Mouse (Mus musculus): ENCODE results near the gene Nbeal2. TPM values are rescaled to one million over a fixed set of nuclear protein-coding genes. Genes with fewer than 3 reads are reported as not detected.

Nbeal2 gene
- polyA plus RNA-seq, 1 experiment from 2014 or later, result 1.1 TPM

GRCm38 (mm10) chr9:110624361-110625166 lies 29.4 kb downstream of the Nbeal2 start, which contains the start of gene Nradd:
TSS of gene Nradd (minus strand) at chr9:110624452.
- Histone ChIP-seq H3K36me3 (peaks cover 34% of the 10 kb centered on the region), H3K27ac (peak within 1 kb of the TSS; percentile 90), H3K4me1 (replicated peaks) (peaks cover 21% of the 10 kb centered on the region), H3K4me2 (peak within 1 kb of the TSS; percentile 85), H3K9ac (replicated peaks) (peak within 1 kb of the TSS; percentile 73), H3K27me3 (peaks cover 10% of the 10 kb centered on the region), H3K4me3 (replicated peaks) (peak within 1 kb of the TSS; percentile 54), H3K9me3 (no peaks in the 10 kb centered on the region)
- 1% methylated on average over 41 of the region's 41 CpGs for WGBS
- peak; percentile 85 for ATAC-seq (ENCODE audit: insufficient number of reproducible peaks, insufficient read depth, low FRiP score, low TSS enrichment, low read depth)

GRCm38 (mm10) chr9:110623416-110624195 lies 30.4 kb downstream of the Nbeal2 start:
- H3K36me3 ChIP-seq, result peaks cover 44% of the 10 kb centered on the region
- whole genome bisulfite sequencing, result 36% methylated on average over 8 of the region's 8 CpGs
- peak overlapping the region; percentile 85 for H3K4me2 ChIP-seq
- peak overlapping the region; percentile 56 for H3K9ac ChIP-seq (replicated peaks)
- H3K9me3 ChIP-seq, result no peaks in the 10 kb centered on the region
- peak overlapping the region; percentile 90 for H3K27ac ChIP-seq
- no peak for ATAC-seq (ENCODE audit: insufficient number of reproducible peaks, insufficient read depth, low FRiP score, low TSS enrichment, low read depth)
- H3K27me3 ChIP-seq, result peaks cover 6% of the 10 kb centered on the region
- peaks cover 21% of the 10 kb centered on the region for H3K4me1 ChIP-seq (replicated peaks)
- H3K4me3 ChIP-seq (replicated peaks), result peak overlapping the region; percentile 54

GRCm38 (mm10) chr9:110622621-110623219 lies 31.2 kb downstream of the Nbeal2 start:
- H3K36me3 ChIP-seq, result peaks cover 53% of the 10 kb centered on the region
- no peak overlapping the region for H3K9ac ChIP-seq (replicated peaks)
- H3K4me3 ChIP-seq (replicated peaks), result 0 out of 2 replicates have a peak overlapping the region, but pooled peaks have one; percentile 54
- H3K27me3 ChIP-seq, result peaks cover 4% of the 10 kb centered on the region
- H3K27ac ChIP-seq, result no peak overlapping the region
- WGBS, result 85% methylated on average over 12 of the region's 12 CpGs
- H3K4me1 ChIP-seq (replicated peaks), result peaks cover 21% of the 10 kb centered on the region
- no peaks in the 10 kb centered on the region for H3K9me3 ChIP-seq
- peak overlapping the region; percentile 85; the same call in 1 of the 2 replicates for H3K4me2 ChIP-seq
- ATAC-seq (ENCODE audit: insufficient number of reproducible peaks, insufficient read depth, low FRiP score, low TSS enrichment, low read depth), result no peak

- ATAC-seq (ENCODE audit: insufficient number of reproducible peaks, insufficient read depth, low FRiP score, low TSS enrichment, low read depth), result no peak
- no peak overlapping the region for H3K9ac ChIP-seq (replicated peaks)
- no peak overlapping the region for H3K4me3 ChIP-seq (replicated peaks)
- H3K27ac ChIP-seq, result no peak overlapping the region
- peaks cover 73% of the 10 kb centered on the region for H3K36me3 ChIP-seq
- H3K4me1 ChIP-seq (replicated peaks), result peaks cover 21% of the 10 kb centered on the region
- H3K9me3 ChIP-seq, result no peaks in the 10 kb centered on the region
- H3K27me3 ChIP-seq, result no peaks in the 10 kb centered on the region
- H3K4me2 ChIP-seq, result no peak overlapping the region
- WGBS, result 95% methylated on average over 7 of the region's 7 CpGs
Measured at GRCm38 (mm10) chr9:110620685-110621084, 33.3 kb downstream of the Nbeal2 start.

- H3K4me2 ChIP-seq, result no peak overlapping the region
- no peak overlapping the region for H3K27ac ChIP-seq
- no peaks in the 10 kb centered on the region for H3K27me3 ChIP-seq
- peaks cover 78% of the 10 kb centered on the region for H3K36me3 ChIP-seq
- peaks cover 17% of the 10 kb centered on the region for H3K4me1 ChIP-seq (replicated peaks)
- WGBS, result 91% methylated on average over 7 of the region's 7 CpGs
- no peak overlapping the region for H3K4me3 ChIP-seq (replicated peaks)
- H3K9ac ChIP-seq (replicated peaks), result no peak overlapping the region
- no peak for ATAC-seq (ENCODE audit: insufficient number of reproducible peaks, insufficient read depth, low FRiP score, low TSS enrichment, low read depth)
- no peaks in the 10 kb centered on the region for H3K9me3 ChIP-seq
Measured at GRCm38 (mm10) chr9:110620180-110620579, 33.8 kb downstream of the Nbeal2 start.

GRCm38 (mm10) chr9:110617081-110617480 lies 36.9 kb downstream of the Nbeal2 start:
- H3K36me3 ChIP-seq, result peaks cover 97% of the 10 kb centered on the region

GRCm38 (mm10) chr9:110611471-110611870 lies 42.5 kb downstream of the Nbeal2 start:
- Histone ChIP-seq H3K27me3 (no peaks in the 10 kb centered on the region), H3K4me2 (no peak overlapping the region), H3K27ac (no peak overlapping the region), H3K4me3 (replicated peaks) (no peak overlapping the region), H3K9me3 (no peaks in the 10 kb centered on the region), H3K36me3 (peaks cover 85% of the 10 kb centered on the region), H3K9ac (replicated peaks) (no peak overlapping the region), H3K4me1 (replicated peaks) (no peaks in the 10 kb centered on the region)
- ATAC-seq (ENCODE audit: insufficient number of reproducible peaks, insufficient read depth, low FRiP score, low TSS enrichment, low read depth), result no peak
- WGBS, result 90% methylated on average over 3 of the region's 3 CpGs

More at GRCm38 (mm10) chr9:110617081-110617480, 36.9 kb downstream of the Nbeal2 start:
- ATAC-seq (ENCODE audit: insufficient number of reproducible peaks, insufficient read depth, low FRiP score, low TSS enrichment, low read depth), result no peak
- no peaks in the 10 kb centered on the region for H3K9me3 ChIP-seq
- 86% methylated on average over 3 of the region's 3 CpGs for WGBS
- H3K4me3 ChIP-seq (replicated peaks), result no peak overlapping the region
- H3K27ac ChIP-seq, result no peak overlapping the region
- H3K4me2 ChIP-seq, result no peak overlapping the region
- H3K4me1 ChIP-seq (replicated peaks), result no peaks in the 10 kb centered on the region
- no peak overlapping the region for H3K9ac ChIP-seq (replicated peaks)
- no peaks in the 10 kb centered on the region for H3K27me3 ChIP-seq

- no peaks in the 10 kb centered on the region for H3K9me3 ChIP-seq
- no peak for ATAC-seq (ENCODE audit: insufficient number of reproducible peaks, insufficient read depth, low FRiP score, low TSS enrichment, low read depth)
- 88% methylated on average over 1 of the region's 1 CpGs for WGBS
- H3K27me3 ChIP-seq, result no peaks in the 10 kb centered on the region
- H3K9ac ChIP-seq (replicated peaks), result no peak overlapping the region
- no peaks in the 10 kb centered on the region for H3K4me1 ChIP-seq (replicated peaks)
- H3K36me3 ChIP-seq, result peaks cover 51% of the 10 kb centered on the region
- no peak overlapping the region for H3K4me2 ChIP-seq
- H3K4me3 ChIP-seq (replicated peaks), result no peak overlapping the region
- no peak overlapping the region for H3K27ac ChIP-seq
Measured at GRCm38 (mm10) chr9:110583521-110583920, 70.4 kb downstream of the Nbeal2 start.

- no peak overlapping the region for H3K9ac ChIP-seq (replicated peaks)
- H3K4me1 ChIP-seq (replicated peaks), result no peaks in the 10 kb centered on the region
- H3K27me3 ChIP-seq, result no peaks in the 10 kb centered on the region
- no peak overlapping the region for H3K4me2 ChIP-seq
- no peak for ATAC-seq (ENCODE audit: insufficient number of reproducible peaks, insufficient read depth, low FRiP score, low TSS enrichment, low read depth)
- H3K9me3 ChIP-seq, result no peaks in the 10 kb centered on the region
- WGBS, result 84% methylated on average over 2 of the region's 2 CpGs
- no peak overlapping the region for H3K27ac ChIP-seq
- no peak overlapping the region for H3K4me3 ChIP-seq (replicated peaks)
- peaks cover 53% of the 10 kb centered on the region for H3K36me3 ChIP-seq
Measured at GRCm38 (mm10) chr9:110582161-110582560, 71.8 kb downstream of the Nbeal2 start.

Measured in limb, embryonic 12.5 days (tissue).